Mouse (Mus musculus) intestine, postnatal 0 days (tissue): ENCODE measurements around the gene Pabpn1l. TPM values are rescaled to one million over a fixed set of nuclear protein-coding genes. Genes with fewer than 3 reads are reported as not detected.
A peak's percentile ranks its signal among the peaks of the same experiment; 100 is the strongest.
"Not testable (repeated sequence)": the region's sequence is repeated elsewhere in the genome, so short reads cannot be mapped to it uniquely, and the experiment has no call there.

ENCODE experiments used
- ATAC-seq: fragments of 200-750 bp; cut with Nextera tagmentation; 2 replicates; pipeline ENCODE4 v1.8.0; 2017; ENCODE audit warnings: mild to moderate bottlenecking, moderate TSS enrichment, moderate library complexity
- H3K27ac ChIP-seq: fragments of 300-500 bp; sonication (generic); 2 replicates; pipeline ENCODE4 v1.5.1; 2014; ENCODE audit warnings: mild to moderate bottlenecking, low read depth, low read length, moderate library complexity
- H3K27me3 ChIP-seq: fragments of 300-500 bp; sonication (generic); replicated peaks from 2 replicates; pipeline ENCODE4 v1.6.1; 2014; ENCODE audit warnings: low read length, mixed read lengths; ENCODE audit not compliant: control insufficient read depth, insufficient read depth
- H3K36me3 ChIP-seq: fragments of 300-500 bp; sonication (generic); 2 replicates; pipeline ENCODE4 v1.6.1; 2014; ENCODE audit warnings: mild to moderate bottlenecking, moderate library complexity; ENCODE audit not compliant: control insufficient read depth, insufficient read depth
- H3K4me1 ChIP-seq: fragments of 300-500 bp; sonication (generic); replicated peaks from 2 replicates; pipeline ENCODE4 v1.6.1; 2014; ENCODE audit warnings: antibody characterized with exemption, low read length, mixed read lengths; ENCODE audit not compliant: control insufficient read depth, insufficient read depth
- H3K4me2 ChIP-seq: fragments of 300-500 bp; sonication (generic); replicated peaks from 2 replicates; pipeline ENCODE4 v1.6.1; 2014; ENCODE audit warnings: low read depth, mild to moderate bottlenecking, moderate library complexity
- H3K4me3 ChIP-seq: fragments of 300-500 bp; sonication (generic); 2 replicates; pipeline ENCODE4 v1.5.1; 2014; ENCODE audit warnings: low read depth, low read length
- H3K9ac ChIP-seq: fragments of 300-500 bp; sonication (generic); 2 replicates; pipeline ENCODE4 v1.6.1; 2014; ENCODE audit warnings: mild to moderate bottlenecking, low read depth, low read length
- H3K9me3 ChIP-seq: fragments of 300-500 bp; sonication (generic); 2 replicates; pipeline ENCODE4 v1.6.1; 2016; ENCODE audit warnings: mixed run types; ENCODE audit not compliant: control insufficient read depth
- CTCF ChIP-seq: sonication (generic); IDR thresholded peaks from 2 replicates; pipeline ENCODE4 v1.5.1; 2016; ENCODE audit warnings: low read depth, mild to moderate bottlenecking, control low read depth, antibody characterized with exemption, moderate library complexity
- WGBS: fragments of 180-500 bp; shearing (Covaris S2); extraction: QIAGEN DNeasy Blood & Tissue Kit; methylation state at CpG from one replicate; pipeline ENCODE4 v1.1.7; 2014; 5-methylcytosine and 5-hydroxymethylcytosine counted together
- microRNA-seq: library from miRNA; unstranded; fragments of <30 nt; microRNA quantifications from one replicate; pipeline ENCODE4, GENCODE M21; 2016
- polyA plus RNA-seq: library from polyadenylated mRNA; unstranded; fragments of >200 nt; fragmentation: Nextera tagmentation; extraction: Ambion mirVana; gene quantifications from 2 replicates; pipeline ENCODE4 v1.2.1, GENCODE M21; 2015

Gene Pabpn1l
- polyA plus RNA-seq, 1 experiment from 2014 or later = not detected

- ATAC-seq = no peak
These were observed 49.0 kb downstream of the Pabpn1l start for GRCm38 (mm10) chr8:122573577-122573976.

GRCm38 (mm10) chr8:122573176-122573575 lies 49.4 kb downstream of the Pabpn1l start:
- WGBS = 50% methylated on average over 4 of the region's 4 CpGs
- not testable (repeated sequence) for H3K4me3 ChIP-seq, H3K27me3 ChIP-seq, ATAC-seq, H3K9me3 ChIP-seq, H3K9ac ChIP-seq, H3K4me2 ChIP-seq
- Histone ChIP-seq H3K4me1 (peaks cover 13% of the 10 kb centered on the region), H3K36me3 (peaks cover 40% of the 10 kb centered on the region), H3K27ac (peak overlapping the region; percentile 88)

More at GRCm38 (mm10) chr8:122573577-122573976, 49.0 kb downstream of the Pabpn1l start:
- Histone ChIP-seq H3K36me3 (peaks cover 40% of the 10 kb centered on the region), H3K4me2 (no peak overlapping the region), H3K4me1 (peaks cover 13% of the 10 kb centered on the region), H3K9ac (no peak overlapping the region), H3K27ac (peak overlapping the region; percentile 88), H3K9me3 (no peaks in the 10 kb centered on the region), H3K27me3 (no peaks in the 10 kb centered on the region), H3K4me3 (no peak overlapping the region)
- TF ChIP-seq CTCF = no peak
- 56% methylated on average over 9 of the region's 9 CpGs for WGBS

DNA sequence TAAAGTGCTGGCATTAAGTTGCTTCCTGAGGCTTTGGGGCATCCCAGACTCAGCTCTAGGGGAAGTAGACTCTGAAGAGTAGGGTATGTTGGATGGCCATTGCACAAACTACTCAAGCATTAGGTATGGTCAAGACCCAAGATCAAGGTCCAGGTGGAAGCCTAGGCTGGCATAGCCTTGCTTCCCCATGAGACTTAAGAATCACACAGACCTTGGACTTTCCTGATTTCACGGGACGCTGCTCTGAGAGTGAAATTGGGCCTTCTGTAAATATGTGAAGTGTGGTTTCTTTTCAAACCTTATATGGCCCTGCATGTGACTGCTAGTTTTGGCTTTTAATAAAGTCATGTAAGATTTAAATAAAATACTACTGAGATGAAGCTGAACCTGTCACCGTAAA lies 49.8 kb downstream of the Pabpn1l start:
- no peaks in the 10 kb centered on the region for H3K9me3 ChIP-seq
- no peak for ATAC-seq
- peak overlapping the region; percentile 88 for H3K27ac ChIP-seq
- H3K4me2 ChIP-seq = no peak overlapping the region
- peaks cover 13% of the 10 kb centered on the region for H3K4me1 ChIP-seq
- 57% methylated on average over 3 of the region's 3 CpGs for WGBS
- no peak for TF ChIP-seq CTCF
- no peak overlapping the region for H3K4me3 ChIP-seq
- peaks cover 40% of the 10 kb centered on the region for H3K36me3 ChIP-seq
- H3K9ac ChIP-seq = no peak overlapping the region
- no peaks in the 10 kb centered on the region for H3K27me3 ChIP-seq

GRCm38 (mm10) chr8:122571750-122572267 lies 50.7 kb downstream of the Pabpn1l start:
- Histone ChIP-seq H3K9me3 (no peaks in the 10 kb centered on the region), H3K36me3 (peaks cover 40% of the 10 kb centered on the region), H3K9ac (no peak overlapping the region), H3K27ac (peak overlapping the region; percentile 88; the same call in 1 of the 2 replicates), H3K4me1 (peaks cover 17% of the 10 kb centered on the region), H3K4me3 (no peak overlapping the region), H3K27me3 (no peaks in the 10 kb centered on the region), H3K4me2 (no peak overlapping the region)
- 77% methylated on average over 17 of the region's 17 CpGs for WGBS
- no peak for TF ChIP-seq CTCF
- ATAC-seq = no peak

GRCm38 (mm10) chr8:122571153-122571552 lies 51.4 kb downstream of the Pabpn1l start:
- no peak for ATAC-seq
- no peak overlapping the region; the same call in 1 of the 2 replicates for H3K27ac ChIP-seq
- H3K36me3 ChIP-seq = peaks cover 40% of the 10 kb centered on the region
- no peak overlapping the region for H3K4me2 ChIP-seq
- H3K4me1 ChIP-seq = peaks cover 20% of the 10 kb centered on the region; the same call in 1 of the 2 replicates
- no peaks in the 10 kb centered on the region for H3K9me3 ChIP-seq
- WGBS = 89% methylated on average over 11 of the region's 11 CpGs
- no peak for TF ChIP-seq CTCF
- H3K27me3 ChIP-seq = no peaks in the 10 kb centered on the region
- H3K9ac ChIP-seq = no peak overlapping the region
- H3K4me3 ChIP-seq = no peak overlapping the region

GRCm38 (mm10) chr8:122569996-122570395 lies 52.5 kb downstream of the Pabpn1l start:
- Histone ChIP-seq H3K4me1 (peaks cover 15% of the 10 kb centered on the region; the same call in 1 of the 2 replicates), H3K27ac (no peak overlapping the region), H3K4me2 (no peak overlapping the region), H3K27me3 (no peaks in the 10 kb centered on the region), H3K4me3 (no peak overlapping the region), H3K9me3 (no peaks in the 10 kb centered on the region), H3K9ac (no peak overlapping the region), H3K36me3 (peaks cover 40% of the 10 kb centered on the region)
- no peak for ATAC-seq
- TF ChIP-seq CTCF = no peak
- WGBS = 95% methylated on average over 16 of the region's 16 CpGs

Small RNA genes lying within 50 kb of the gene (microRNA-seq; reads per million reads assigned to microRNA genes)
- not detected for gene Mir6396

Other genes with a start within 250 kb of the Pabpn1l start
- gene Zc3h18, start 246.1 kb downstream of the Pabpn1l start, polyA plus RNA-seq = 24.0 and 26.1 TPM in 2 replicates
- not detected in 2 replicates for gene Il17c, start 200.7 kb downstream of the Pabpn1l start, polyA plus RNA-seq
- gene Cyba, start 189.8 kb downstream of the Pabpn1l start, polyA plus RNA-seq = 292 and 312 TPM in 2 replicates
- gene Mvd, start 179.3 kb downstream of the Pabpn1l start, polyA plus RNA-seq = 18.7 and 19.2 TPM in 2 replicates
- 0.33 and 0.46 TPM in 2 replicates for gene Snai3, start 162.0 kb downstream of the Pabpn1l start, polyA plus RNA-seq
- 22.7 and 22.8 TPM in 2 replicates for gene Rnf166, start 146.7 kb downstream of the Pabpn1l start, polyA plus RNA-seq
- 22.4 and 26.4 TPM in 2 replicates for gene Ctu2, start 146.6 kb downstream of the Pabpn1l start, polyA plus RNA-seq
- gene Piezo1, start 71.4 kb downstream of the Pabpn1l start, polyA plus RNA-seq = 4.4 and 7.3 TPM in 2 replicates
- gene Cdt1, start 54.7 kb downstream of the Pabpn1l start, polyA plus RNA-seq = 13.3 and 14.0 TPM in 2 replicates
- 676 and 681 TPM in 2 replicates for gene Aprt, start 45.8 kb downstream of the Pabpn1l start, polyA plus RNA-seq
- 58.1 and 59.0 TPM in 2 replicates for gene Galns, start 11.3 kb downstream of the Pabpn1l start, polyA plus RNA-seq
- 136 and 144 TPM in 2 replicates for gene Trappc2l, start 11.1 kb downstream of the Pabpn1l start, polyA plus RNA-seq
- gene Cbfa2t3, start 76.4 kb upstream of the Pabpn1l start, polyA plus RNA-seq = 5.9 and 7.6 TPM in 2 replicates
- 22.8 and 22.9 TPM in 2 replicates for gene Acsf3, start 152.7 kb upstream of the Pabpn1l start, polyA plus RNA-seq
- gene Cdh15, start 225.2 kb upstream of the Pabpn1l start, polyA plus RNA-seq = 0.04 and 0.07 TPM in 2 replicates